Mouse (Mus musculus) large intestine, adult 2 months (tissue): Measurements from ENCODE around the gene Mybbp1a. TPM values are rescaled to one million over a fixed set of nuclear protein-coding genes. Genes with fewer than 3 reads are reported as not detected.

ENCODE experiments used
- DNase-seq: peaks from one replicate; pipeline ENCODE4 v3.0.0-alpha.2; 2012; ENCODE audit warnings: low read depth, low spot score
- WGBS: fragments of 180-500 bp; shearing (Covaris S2); methylation state at CpG from one replicate; pipeline ENCODE4 v1.1.7; 2018; 5-methylcytosine and 5-hydroxymethylcytosine counted together
- polyA plus RNA-seq: library from polyadenylated mRNA; depleted of rRNA; stranded (reverse); fragments of >200 nt; gene quantifications from 2 replicates; pipeline ENCODE4 v1.2.3, GENCODE M21; 2012

Mybbp1a gene
- polyA plus RNA-seq, 1 experiment: 34.1 TPM

DNA sequence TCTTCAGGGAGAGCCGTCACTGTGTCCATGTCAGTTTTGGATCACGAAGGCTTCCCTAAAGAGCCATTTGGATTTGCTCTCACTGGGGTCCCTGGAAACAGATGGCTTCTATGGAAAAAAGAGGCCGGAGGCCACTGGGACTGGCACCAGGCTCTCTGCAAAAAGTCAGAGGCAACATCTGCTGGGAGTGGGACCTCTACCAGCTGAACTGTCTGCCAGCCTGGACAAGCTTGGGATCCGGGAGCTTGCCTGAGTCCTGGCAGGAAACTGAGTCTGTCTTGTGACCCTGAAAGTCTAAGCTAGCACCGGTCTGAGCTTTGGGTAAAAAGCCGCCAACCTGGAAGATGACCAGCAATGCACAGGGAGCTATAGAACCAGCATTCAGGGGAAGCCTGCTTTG, 30.2 kb downstream of the Mybbp1a start:
- DNase-seq: no peak
- WGBS: 86% methylated on average over 6 of the region's 6 CpGs

DNA sequence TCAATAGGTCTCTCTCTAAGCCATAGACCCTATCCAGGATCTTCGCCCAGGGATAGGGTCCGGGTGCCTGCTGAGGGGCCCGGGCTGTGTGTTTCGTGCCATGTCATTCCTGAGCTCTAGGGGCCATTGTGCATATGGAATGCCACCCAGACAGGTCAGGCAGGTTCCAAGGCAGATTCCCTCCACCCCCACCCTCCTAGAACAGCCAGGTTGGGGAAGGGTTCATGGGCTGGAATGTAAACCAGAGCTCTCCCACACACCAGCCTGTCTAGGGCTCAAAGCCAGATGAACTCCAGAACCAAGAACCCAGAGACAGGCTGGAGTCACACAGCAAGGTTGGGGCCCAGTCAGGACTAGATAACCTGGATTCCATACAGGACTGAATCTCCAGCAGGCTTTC, 32.4 kb downstream of the Mybbp1a start:
- WGBS: 52% methylated on average over 4 of the region's 4 CpGs

DNA sequence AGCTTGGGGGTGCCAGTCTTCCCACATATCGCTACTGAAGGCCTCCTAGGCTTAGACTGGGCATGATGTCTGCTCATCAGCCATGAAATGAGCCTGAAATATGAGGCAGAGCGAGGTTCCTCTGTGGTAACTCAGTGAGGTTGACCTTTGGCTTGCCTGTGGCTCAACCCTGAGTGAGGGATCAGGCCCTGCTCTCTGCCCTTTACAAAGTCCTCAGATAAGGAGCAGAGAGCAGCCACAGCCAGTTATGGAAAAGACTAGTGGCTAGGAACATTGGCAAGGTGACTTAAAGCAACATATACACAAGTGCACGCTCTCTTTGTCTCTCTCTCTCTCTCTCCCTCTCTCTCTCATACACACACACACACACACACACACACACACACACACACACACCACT, 33.8 kb downstream of the Mybbp1a start:
- 73% methylated on average over 3 of the region's 3 CpGs for WGBS

More for the DNA sequence above, 32.4 kb downstream of the Mybbp1a start:
- no peak for DNase-seq

GRCm38 (mm10) chr11:72475408-72475807, 34.3 kb downstream of the Mybbp1a start:
- 81% methylated on average over 7 of the region's 7 CpGs for WGBS
- no peak for DNase-seq

More for the DNA sequence above, 33.8 kb downstream of the Mybbp1a start:
- DNase-seq: no peak

DNA sequence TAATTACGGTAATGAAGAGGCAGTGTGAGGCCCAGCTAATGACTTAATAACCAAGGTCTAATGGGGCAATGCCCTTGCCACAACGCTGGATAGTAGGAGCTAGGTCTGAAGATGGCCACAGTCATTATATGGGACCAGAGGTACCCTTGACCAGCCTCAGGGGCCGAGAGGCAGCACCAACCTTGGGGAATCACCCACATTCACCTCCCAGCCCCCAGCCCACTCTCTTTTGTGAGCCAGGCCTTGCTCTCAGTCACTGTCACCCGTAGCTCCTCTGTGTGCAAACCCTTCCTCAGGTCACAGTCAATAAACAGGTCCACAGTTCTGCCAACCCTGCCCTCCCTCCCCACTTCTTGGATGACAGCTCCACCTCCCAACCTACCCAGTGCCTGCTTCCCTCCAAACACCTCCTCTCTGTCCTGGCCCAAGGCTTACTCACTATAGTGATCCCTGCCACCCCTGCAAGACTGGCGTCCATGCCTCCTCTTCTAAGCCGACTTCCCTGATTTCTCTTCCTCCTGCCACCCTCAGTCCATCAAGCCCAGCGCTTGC, 35.0 kb downstream of the Mybbp1a start:
- 79% methylated on average over 7 of the region's 7 CpGs for WGBS
- no peak for DNase-seq

GRCm38 (mm10) chr11:72477182-72477581, 36.0 kb downstream of the Mybbp1a start:
- WGBS: 34% methylated on average over 5 of the region's 5 CpGs

DNA sequence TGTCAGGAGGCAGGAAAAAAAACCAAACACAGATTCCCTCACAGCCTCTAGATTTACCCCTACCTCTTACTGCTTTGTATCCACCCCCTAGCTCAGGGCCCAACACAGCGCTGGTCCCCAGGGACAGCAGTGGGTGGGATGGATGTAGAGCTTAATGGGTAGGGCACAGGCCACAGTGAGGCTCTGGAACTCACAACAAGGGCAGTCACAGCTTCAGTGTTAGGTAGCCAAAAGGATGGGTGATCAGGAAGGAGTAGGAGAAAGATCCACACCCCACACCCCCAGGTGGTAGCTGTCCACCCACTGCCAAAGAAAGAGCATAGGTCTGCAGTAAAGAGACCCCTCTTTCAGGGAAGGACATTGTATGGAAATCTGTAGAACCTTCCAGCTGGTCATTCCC, 36.5 kb downstream of the Mybbp1a start:
- DNase-seq: no peak
- WGBS: 88% methylated on average over 1 of the region's 1 CpGs

More at GRCm38 (mm10) chr11:72477182-72477581, 36.0 kb downstream of the Mybbp1a start:
- no peak for DNase-seq

DNA sequence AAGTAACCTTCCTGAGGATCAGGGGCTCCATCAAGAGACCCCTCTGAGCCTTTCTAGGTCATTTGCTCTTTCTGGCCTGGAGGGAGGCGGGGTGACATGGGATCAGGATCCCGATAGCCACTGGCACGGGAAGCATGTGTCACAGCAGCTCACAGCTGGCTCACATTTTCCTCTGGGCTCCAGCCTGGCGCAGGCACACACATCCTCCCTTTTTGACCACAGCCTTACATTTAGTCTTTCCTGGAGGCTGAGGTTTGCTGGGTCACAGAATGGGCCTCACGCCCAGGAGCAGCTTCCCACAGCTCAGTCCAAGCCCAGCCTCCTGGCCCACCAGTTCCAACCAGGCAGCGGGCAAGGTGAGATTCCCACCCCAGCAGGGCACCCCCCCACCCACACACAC, 37.1 kb downstream of the Mybbp1a start:
- DNase-seq: no peak
- WGBS: 68% methylated on average over 6 of the region's 6 CpGs

DNA sequence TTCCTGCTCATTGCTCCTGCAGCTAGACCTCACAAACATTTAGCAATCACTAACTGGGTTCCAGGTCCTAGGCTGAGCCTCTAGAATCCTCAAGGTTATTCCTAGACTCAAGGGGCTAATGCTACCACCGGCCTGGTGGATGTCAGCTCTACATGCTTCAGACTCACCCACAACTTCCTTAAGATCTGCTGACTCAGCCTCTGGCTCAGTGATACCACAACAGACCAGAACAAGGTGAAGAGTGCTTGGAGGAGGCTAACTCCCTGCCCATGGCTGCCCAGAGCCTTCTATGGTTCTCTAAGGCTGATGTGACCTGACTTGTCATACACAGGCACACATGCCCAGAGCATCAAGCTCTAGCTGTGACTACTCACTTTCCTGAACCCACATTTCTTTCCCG, 38.3 kb downstream of the Mybbp1a start:
- no peak for DNase-seq
- WGBS: 70% methylated on average over 2 of the region's 2 CpGs

GRCm38 (mm10) chr11:72481313-72481712, 40.2 kb downstream of the Mybbp1a start:
- DNase-seq: no peak
- WGBS: 66% methylated on average over 5 of the region's 5 CpGs

DNA sequence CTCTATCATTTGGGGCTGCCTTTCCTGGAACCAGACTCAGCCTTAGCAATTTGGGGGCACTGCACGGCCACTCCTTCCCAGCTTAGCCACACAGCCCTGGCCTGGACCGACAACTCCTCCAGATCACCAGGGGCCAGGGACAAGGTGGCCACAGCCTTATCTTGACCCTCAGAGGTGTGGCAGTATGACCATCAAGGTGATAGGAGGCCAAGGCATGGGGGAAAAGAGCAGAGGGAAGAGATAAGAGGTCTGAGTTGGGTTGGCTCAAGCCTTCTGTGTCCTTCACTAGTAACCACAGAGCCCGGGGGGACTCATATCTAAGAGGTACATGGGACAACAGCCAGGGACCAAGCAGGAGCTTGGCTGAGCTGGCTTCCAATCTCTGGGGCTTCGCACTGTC, 40.8 kb downstream of the Mybbp1a start:
- DNase-seq: no peak
- 78% methylated on average over 4 of the region's 4 CpGs for WGBS

GRCm38 (mm10) chr11:72484549-72484948, 43.4 kb downstream of the Mybbp1a start:
- DNase-seq: no peak
- 35% methylated on average over 6 of the region's 6 CpGs for WGBS

- WGBS: 75% methylated on average over 5 of the region's 5 CpGs
- no peak for DNase-seq
Observed at GRCm38 (mm10) chr11:72485157-72485556, 44.0 kb downstream of the Mybbp1a start.

- 76% methylated on average over 11 of the region's 11 CpGs for WGBS
- DNase-seq: no peak
Observed at GRCm38 (mm10) chr11:72485960-72486359, 44.8 kb downstream of the Mybbp1a start.

DNA sequence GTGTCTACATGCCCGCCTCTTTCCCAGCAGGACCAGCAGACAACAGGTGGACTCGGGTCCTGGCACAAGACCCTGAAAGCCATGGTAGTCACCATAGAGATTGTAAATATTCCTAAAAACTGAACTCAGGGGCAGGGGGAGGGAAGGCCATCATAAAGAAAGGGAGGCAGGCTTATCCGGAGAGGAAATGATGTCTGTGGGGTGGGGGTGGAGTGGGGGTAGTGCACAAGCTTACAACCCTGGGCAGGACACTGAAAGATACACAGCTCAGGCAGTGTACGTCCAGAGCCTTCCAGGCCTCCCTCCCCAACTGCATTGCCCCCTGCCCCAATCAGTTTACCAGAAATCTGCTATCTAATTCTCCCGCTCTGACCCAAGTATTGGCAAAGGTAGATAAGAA, 46.0 kb downstream of the Mybbp1a start:
- no peak for DNase-seq
- 60% methylated on average over 5 of the region's 5 CpGs for WGBS

GRCm38 (mm10) chr11:72487739-72488138, 46.6 kb downstream of the Mybbp1a start:
- no peak for DNase-seq
- WGBS: 90% methylated on average over 2 of the region's 2 CpGs

- WGBS: 1% methylated on average over 38 of the region's 38 CpGs
- no peak for DNase-seq
Observed at GRCm38 (mm10) chr11:72488753-72489271, 47.7 kb downstream of the Mybbp1a start.

DNA sequence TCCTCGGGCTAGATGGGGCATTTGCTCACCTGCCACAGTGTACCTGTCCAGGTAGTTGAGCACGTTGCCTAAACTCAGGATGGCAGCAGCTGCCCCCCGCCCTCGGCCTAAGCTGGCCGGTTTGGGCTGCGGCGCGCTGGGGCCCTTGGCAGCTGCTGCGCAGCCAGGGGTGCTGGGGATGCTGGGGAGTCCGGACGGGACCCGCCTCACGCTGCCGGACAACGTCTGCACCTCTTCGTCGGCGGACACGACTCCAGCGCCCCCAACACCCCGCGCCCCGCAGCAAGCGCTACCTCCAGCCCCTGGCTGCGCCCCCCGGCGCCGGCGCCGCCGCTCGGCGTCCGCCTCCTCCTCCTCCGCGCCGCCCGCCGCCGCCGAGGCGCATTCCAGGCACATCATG, 48.2 kb downstream of the Mybbp1a start:
- DNase-seq: no peak
- 1% methylated on average over 37 of the region's 42 CpGs for WGBS

GRCm38 (mm10) chr11:72489881-72490301, 48.7 kb downstream of the Mybbp1a start, which contains the start of gene Spns2:
Spns2 (minus strand) TSS chr11:72489904.
- under 1% methylated on average over 42 of the region's 42 CpGs for WGBS
- no peak for DNase-seq

GRCm38 (mm10) chr11:72491130-72491960, 50.2 kb downstream of the Mybbp1a start:
- WGBS: 55% methylated on average over 15 of the region's 15 CpGs
- DNase-seq: no peak
